Mouse (Mus musculus): Measurements from ENCODE around the gene Pecr. TPM values are rescaled to one million over a fixed set of nuclear protein-coding genes. Genes with fewer than 3 reads are reported as not detected.
"Not testable (repeated sequence)": the region's sequence is repeated elsewhere in the genome, so short reads cannot be mapped to it uniquely, and the experiment has no call there.

The Pecr gene
- polyA plus RNA-seq, 1 experiment from 2014 or later: 35.8 TPM

DNA sequence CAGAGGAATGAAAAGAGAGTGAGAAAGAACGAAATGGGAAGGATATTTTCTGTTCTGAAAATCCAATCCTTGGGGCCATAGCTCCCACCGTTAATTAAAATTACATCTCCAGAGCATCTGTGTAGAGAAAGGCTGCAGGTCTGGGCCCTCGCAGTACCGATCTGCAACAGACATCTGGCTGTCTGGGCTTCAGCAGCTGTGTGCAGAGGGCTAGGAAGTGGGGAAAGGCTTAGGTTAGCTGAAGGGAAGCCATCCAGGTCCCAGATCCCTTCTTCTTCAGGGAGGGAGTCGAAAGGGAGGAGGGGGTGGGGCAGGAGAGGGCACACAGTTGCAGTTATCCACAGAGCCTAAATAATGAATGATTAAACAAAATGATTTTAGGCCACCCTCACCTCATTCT, 425 bp upstream of the Pecr start:
- Histone ChIP-seq H3K4me1 (no peaks in the 10 kb centered on the region; the same call in 1 of the 2 replicates), H3K9me3 (no peaks in the 10 kb centered on the region), H3K36me3 (no peaks in the 10 kb centered on the region), H3K4me3 (peak overlapping the region; percentile 72), H3K9ac (peak overlapping the region; percentile 68), H3K27ac (0 out of 2 replicates have a peak overlapping the region, but pooled peaks have one; percentile 39), H3K4me2 (replicated peaks) (peak overlapping the region; percentile 84), H3K27me3 (no peaks in the 10 kb centered on the region)
- 0% methylated on average over 5 of the region's 5 CpGs for WGBS
- ATAC-seq (ENCODE audit: low FRiP score, low read depth): peak; percentile 61

DNA sequence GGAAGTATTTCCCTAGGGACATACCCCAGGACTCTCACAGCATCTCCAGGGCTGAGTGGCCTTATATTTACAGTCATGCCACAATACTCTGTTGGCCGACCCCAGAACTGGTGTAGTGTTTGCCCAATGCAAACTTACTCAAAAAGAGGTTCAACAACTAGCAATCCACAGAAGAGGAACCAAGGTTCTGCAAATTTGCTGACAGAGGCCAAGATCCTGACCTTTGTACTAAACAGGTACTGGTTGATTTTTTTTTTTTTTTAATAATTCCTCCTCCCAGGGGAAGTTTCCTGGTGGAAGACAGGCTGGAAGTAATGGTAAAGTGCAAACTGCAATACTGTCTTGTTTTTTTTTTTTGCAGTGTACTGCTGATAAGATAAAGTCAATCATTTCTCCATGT, 1.5 kb downstream of the Pecr start:
- H3K36me3 ChIP-seq: no peaks in the 10 kb centered on the region
- no peak for ATAC-seq (ENCODE audit: low FRiP score, low read depth)
- H3K4me2 ChIP-seq (replicated peaks): no peak overlapping the region
- H3K27me3 ChIP-seq: no peaks in the 10 kb centered on the region
- no peaks in the 10 kb centered on the region; the same call in 1 of the 2 replicates for H3K4me1 ChIP-seq
- H3K9me3 ChIP-seq: no peaks in the 10 kb centered on the region
- WGBS: 92% methylated on average over 1 of the region's 1 CpGs
- H3K27ac ChIP-seq: no peak overlapping the region
- no peak overlapping the region for H3K9ac ChIP-seq
- H3K4me3 ChIP-seq: no peak overlapping the region

DNA sequence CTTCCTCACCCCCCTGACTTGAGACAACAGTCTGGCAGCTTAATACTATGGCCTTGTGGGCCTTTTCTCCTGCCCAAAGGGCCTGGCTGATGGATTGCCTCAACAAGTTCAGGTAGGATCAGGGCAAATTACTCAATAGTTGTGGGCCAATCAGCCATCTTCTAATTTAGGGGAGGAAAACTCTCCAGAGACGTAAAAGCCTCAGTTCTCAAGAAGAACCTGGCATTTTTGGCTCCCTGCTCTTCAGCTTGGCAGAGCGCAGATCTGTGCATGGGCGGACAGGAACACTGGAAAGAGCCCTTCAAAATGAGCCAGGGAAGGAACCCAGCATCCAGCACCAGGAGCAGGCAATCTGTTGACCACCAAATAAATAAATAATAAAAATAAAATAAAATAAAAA, 6.0 kb downstream of the Pecr start:
- Histone ChIP-seq H3K9me3 (0 out of 2 replicates have a peak, but pooled peaks cover 4% of the 10 kb centered on the region), H3K27ac (no peak overlapping the region), H3K9ac (no peak overlapping the region), H3K4me1 (no peaks in the 10 kb centered on the region), H3K36me3 (peaks cover 31% of the 10 kb centered on the region), H3K27me3 (no peaks in the 10 kb centered on the region), H3K4me3 (no peak overlapping the region), H3K4me2 (replicated peaks) (no peak overlapping the region)
- no peak for ATAC-seq (ENCODE audit: low FRiP score, low read depth)
- 89% methylated on average over 3 of the region's 3 CpGs for WGBS

DNA sequence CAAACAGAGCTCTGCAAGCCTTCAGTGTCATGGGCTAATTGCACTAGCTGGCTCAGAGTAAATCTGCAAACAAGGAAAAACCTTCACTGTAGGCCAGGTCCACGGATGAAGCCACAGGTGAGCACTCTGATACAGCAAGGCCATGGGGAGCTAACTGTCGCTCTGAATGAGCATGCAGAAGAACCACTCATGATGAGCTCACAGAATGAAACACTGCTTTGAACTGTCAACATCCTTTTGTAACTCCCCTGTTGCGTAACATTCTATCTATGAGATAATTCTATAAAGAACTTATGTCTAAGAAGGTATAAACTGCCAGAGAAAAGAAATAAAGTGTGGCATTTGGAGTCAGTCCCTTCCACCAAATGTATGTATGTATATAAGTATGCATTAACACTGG, 21.0 kb downstream of the Pecr start:
- Histone ChIP-seq H3K36me3 (peaks cover 63% of the 10 kb centered on the region), H3K4me1 (no peaks in the 10 kb centered on the region), H3K4me2 (replicated peaks) (no peak overlapping the region), H3K9me3 (no peaks in the 10 kb centered on the region), H3K27me3 (no peaks in the 10 kb centered on the region), H3K27ac (no peak overlapping the region), H3K9ac (no peak overlapping the region), H3K4me3 (no peak overlapping the region)
- ATAC-seq (ENCODE audit: low FRiP score, low read depth): no peak
- 90% methylated on average over 3 of the region's 3 CpGs for WGBS

DNA sequence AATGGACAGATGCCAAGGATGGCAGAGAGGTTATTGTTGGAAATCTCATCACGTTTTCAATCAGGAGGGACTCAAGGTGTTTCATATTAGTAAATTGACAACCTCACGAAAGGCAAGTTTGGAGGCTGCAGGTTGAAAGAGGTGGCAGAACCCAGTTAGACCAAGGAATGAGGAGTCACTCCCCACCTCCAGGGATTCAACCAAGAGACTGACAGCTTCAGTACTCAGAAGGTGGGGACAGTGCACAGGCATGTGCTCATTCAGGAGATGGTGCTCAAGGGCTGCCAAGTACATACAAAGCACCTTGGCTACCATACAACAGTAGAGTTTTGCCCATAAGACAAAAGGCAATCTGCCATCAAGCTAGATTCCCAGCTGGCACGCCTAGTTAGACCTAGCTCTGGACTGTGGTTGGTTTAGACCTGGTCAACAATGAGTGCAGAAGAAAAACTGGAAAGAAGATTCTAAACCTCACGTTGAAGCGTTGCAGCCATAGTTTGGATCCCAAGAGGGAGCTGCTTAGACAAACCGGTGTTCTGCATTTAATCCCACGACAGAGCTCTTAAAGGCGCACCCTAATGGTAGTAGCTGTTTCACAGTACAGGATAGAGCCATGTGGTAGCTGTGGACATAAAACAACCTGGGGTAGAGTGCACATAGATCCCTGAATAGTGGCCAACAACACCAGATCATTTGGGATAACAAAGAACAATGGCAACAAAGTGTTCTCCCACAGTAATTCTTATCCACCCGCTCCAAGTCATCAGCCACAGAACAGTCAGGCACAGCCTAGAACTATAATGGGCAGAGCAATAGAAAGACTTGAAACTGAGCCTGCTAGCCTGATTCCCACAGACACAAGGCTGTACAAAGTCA, 27.5 kb downstream of the Pecr start:
- H3K9me3 ChIP-seq: no peaks in the 10 kb centered on the region
- H3K4me1 ChIP-seq: peaks cover 16% of the 10 kb centered on the region
- 82% methylated on average over 9 of the region's 9 CpGs for WGBS
- no peak for ATAC-seq (ENCODE audit: low FRiP score, low read depth)
- H3K4me3 ChIP-seq: no peak overlapping the region
- H3K36me3 ChIP-seq: peaks cover 12% of the 10 kb centered on the region
- no peak overlapping the region for H3K27ac ChIP-seq
- peak overlapping the region; percentile 62; the same call in 1 of the 2 replicates for H3K4me2 ChIP-seq (replicated peaks)
- no peak overlapping the region for H3K9ac ChIP-seq
- no peaks in the 10 kb centered on the region for H3K27me3 ChIP-seq

DNA sequence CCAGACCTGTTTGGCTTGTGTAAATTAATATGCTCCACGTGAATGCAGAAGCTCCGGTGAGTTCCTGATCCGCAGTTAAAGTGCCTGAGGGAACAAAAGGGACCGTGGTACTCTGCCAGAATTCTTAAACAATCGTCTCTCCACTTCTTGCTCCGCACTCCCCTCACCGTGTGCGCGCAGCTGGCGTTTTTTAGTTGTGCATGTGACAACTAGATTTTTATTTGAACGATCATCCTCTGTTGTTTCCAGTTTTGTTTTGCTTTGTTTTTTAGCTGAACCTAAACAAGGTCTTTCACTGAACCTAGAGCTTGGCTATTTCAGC, 28.3 kb downstream of the Pecr start:
- 0 out of 2 replicates have a peak, but pooled peaks cover 3% of the 10 kb centered on the region for H3K36me3 ChIP-seq
- H3K27me3 ChIP-seq: no peaks in the 10 kb centered on the region
- peaks cover 16% of the 10 kb centered on the region for H3K4me1 ChIP-seq
- H3K4me2 ChIP-seq (replicated peaks): peak overlapping the region; percentile 62
- no peaks in the 10 kb centered on the region for H3K9me3 ChIP-seq
- WGBS: 35% methylated on average over 11 of the region's 11 CpGs
- peak overlapping the region; percentile 47 for H3K4me3 ChIP-seq
- no peak overlapping the region for H3K9ac ChIP-seq
- ATAC-seq (ENCODE audit: low FRiP score, low read depth): no peak
- H3K27ac ChIP-seq: peak overlapping the region; percentile 75

DNA sequence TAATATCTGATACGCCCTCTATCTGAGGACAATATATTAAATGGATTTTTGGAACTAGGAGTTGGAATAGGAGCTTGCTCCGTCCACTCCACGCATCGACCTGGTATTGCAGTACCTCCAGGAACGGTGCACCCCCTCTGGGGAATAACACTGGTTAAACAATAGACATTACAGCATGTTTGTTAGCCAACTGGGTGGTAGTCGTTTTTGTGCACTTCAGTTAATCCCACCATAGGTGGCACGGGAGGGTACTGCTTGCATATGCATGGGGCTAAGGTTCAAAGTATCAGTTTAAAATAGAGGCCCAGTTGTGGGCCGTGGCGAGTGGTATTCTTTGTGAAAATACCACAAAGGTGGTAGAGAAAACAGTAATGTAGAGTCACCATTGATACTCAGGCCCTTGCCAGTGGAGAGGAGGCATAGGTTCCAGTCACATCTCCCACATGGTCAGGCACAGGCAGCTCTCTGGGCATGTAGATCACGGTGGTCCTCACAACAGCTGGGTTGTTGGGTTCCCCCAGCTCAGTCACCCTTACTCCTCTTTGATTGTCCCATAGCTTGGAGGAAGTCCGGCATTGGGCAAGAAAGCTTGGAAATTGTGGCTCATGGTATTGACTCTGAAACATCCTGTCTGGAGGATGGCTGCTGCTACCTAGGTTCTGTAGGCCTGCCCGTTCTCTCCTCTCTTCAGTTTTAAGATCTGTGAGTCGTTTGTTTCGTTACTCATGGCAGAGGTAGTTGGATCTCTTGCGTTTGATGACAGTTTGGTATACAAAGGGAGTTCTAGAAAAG, 28.9 kb downstream of the Pecr start:
- Histone ChIP-seq H3K27ac (peak overlapping the region; percentile 90), H3K4me1 (peaks cover 16% of the 10 kb centered on the region), H3K4me3 (peak overlapping the region; percentile 47), H3K9ac (peak overlapping the region; percentile 69), H3K27me3 (no peaks in the 10 kb centered on the region), H3K36me3 (no peaks in the 10 kb centered on the region), H3K4me2 (replicated peaks) (peak overlapping the region; percentile 62), H3K9me3 (no peaks in the 10 kb centered on the region)
- ATAC-seq (ENCODE audit: low FRiP score, low read depth): peak; percentile 88
- 2% methylated on average over 15 of the region's 15 CpGs for WGBS

DNA sequence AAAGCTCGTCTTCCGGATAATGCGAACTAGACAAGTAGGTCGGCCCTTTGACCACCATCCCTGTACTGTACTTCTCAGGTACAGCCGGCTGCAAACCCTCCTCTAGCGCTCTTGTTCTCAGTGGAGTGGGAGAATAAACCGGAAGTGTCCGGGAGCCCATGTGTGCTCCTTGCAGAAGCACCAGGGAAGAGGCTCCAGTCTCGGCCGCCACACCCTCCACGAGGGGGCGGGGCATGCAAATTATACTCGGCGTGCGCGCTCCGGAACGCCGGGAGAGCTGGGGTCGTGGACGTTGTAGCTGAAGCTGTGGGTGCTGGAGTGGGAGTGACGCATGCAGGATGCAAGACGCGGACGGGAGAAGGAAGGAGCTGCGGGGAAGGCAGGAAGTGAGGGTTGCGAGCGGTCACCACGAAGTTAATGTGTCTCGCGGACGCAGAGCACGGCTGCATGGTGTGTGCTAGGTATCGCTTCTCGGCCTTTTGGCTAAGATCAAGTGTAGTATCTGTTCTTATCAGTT, 29.5 kb downstream of the Pecr start:
- Histone ChIP-seq H3K4me1 (peaks cover 16% of the 10 kb centered on the region), H3K4me3 (peak overlapping the region; percentile 47), H3K27me3 (no peaks in the 10 kb centered on the region), H3K27ac (peak overlapping the region; percentile 90), H3K4me2 (replicated peaks) (peak overlapping the region; percentile 62), H3K9me3 (no peaks in the 10 kb centered on the region), H3K36me3 (no peaks in the 10 kb centered on the region), H3K9ac (peak overlapping the region; percentile 69)
- peak; percentile 89 for ATAC-seq (ENCODE audit: low FRiP score, low read depth)
- WGBS: under 1% methylated on average over 35 of the region's 35 CpGs

DNA sequence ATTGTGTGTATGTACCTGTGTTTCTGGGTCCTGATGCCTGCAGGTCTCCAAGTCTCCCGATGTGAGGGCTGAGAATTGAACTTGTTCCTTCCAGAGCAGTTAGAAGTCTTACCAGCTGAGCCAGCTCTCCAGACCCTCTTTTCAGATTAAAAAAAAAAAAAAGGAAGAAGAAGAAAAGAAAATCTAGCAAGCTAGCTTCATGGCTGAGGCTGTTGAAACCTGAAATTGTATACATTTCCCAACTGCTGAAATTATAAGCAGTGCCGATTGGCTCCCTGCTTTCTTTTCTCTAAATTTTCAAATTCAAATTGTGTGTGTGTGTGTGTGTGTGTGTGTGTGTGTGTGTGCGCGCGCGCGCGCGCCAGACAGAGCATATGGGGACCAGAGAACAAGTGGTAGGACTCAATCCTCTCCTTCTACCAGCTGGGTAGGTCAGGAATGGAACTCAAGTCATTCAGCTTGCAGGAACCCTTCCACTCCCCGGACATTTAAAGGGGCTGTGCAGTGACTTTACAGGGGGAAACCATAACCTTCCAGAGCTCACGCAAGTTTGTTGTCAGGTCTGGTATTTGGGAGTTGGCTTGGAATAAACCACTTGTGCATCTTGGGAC, 30.1 kb downstream of the Pecr start:
- Histone ChIP-seq H3K9ac (no peak overlapping the region), H3K4me1 (peaks cover 16% of the 10 kb centered on the region), H3K9me3 (no peaks in the 10 kb centered on the region), H3K4me3 (peak overlapping the region; percentile 47), H3K27me3 (no peaks in the 10 kb centered on the region), H3K4me2 (replicated peaks) (peak overlapping the region; percentile 62), H3K36me3 (no peaks in the 10 kb centered on the region), H3K27ac (peak overlapping the region; percentile 90; the same call in 1 of the 2 replicates)
- 37% methylated on average over 11 of the region's 11 CpGs for WGBS
- no peak for ATAC-seq (ENCODE audit: low FRiP score, low read depth)

DNA sequence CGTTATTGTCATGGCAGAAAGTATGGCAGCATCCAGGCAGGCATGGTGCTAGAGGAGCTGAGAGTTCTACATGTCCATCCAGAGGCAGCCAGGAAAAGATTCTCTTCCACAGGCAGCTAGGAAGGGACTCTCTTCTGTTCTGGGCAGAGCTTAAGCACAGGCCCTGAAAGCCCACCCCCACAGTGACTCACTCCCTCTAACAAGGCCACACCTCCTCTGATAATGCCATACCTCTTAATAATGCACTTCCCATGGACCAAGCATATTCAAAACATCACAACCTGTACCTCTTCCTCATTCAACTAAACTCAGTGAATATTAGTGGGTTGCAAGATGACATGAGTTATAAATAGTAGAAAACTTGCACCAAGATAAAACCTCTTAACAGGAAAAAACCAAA, 32.3 kb downstream of the Pecr start:
- Histone ChIP-seq H3K4me3 (no peak overlapping the region), H3K9me3 (no peaks in the 10 kb centered on the region), H3K27me3 (no peaks in the 10 kb centered on the region), H3K27ac (no peak overlapping the region), H3K9ac (no peak overlapping the region), H3K4me2 (replicated peaks) (no peak overlapping the region), H3K36me3 (no peaks in the 10 kb centered on the region), H3K4me1 (peaks cover 16% of the 10 kb centered on the region)
- 79% methylated on average over 1 of the region's 1 CpGs for WGBS
- ATAC-seq (ENCODE audit: low FRiP score, low read depth): no peak

DNA sequence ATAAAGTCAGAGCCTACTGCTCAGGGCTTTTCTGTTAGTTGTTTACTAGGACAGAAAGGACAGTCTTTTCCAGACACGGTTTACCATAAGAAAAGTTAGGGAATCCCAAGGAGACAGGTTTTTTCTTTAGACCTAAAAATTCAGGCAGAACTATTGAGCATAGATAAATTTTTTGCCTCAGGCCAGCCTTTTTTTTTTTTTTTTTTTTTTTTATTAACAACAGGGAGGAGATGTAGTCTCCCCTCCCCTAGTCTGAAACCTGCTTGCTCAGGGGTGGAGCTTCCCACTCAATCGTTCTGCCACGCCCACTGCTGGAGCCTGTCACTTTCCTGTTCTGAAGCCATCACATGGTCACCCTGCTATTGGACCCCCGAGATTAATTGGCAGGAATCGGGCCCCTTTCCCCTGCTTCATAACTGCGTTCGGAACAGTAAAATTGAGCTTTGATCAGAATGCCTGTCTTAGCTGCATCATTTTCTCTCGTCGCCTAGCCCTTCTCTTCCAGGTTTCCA, 35.8 kb downstream of the Pecr start:
- H3K9me3 ChIP-seq; H3K27ac ChIP-seq; H3K27me3 ChIP-seq; H3K36me3 ChIP-seq; H3K9ac ChIP-seq; H3K4me2 ChIP-seq (replicated peaks); H3K4me3 ChIP-seq; ATAC-seq (ENCODE audit: low FRiP score, low read depth); H3K4me1 ChIP-seq: not testable (repeated sequence)
- WGBS: 41% methylated on average over 9 of the region's 9 CpGs
